Mouse (Mus musculus) E14TG2a.4 (cell line): ENCODE results near the gene Tbcb.

Source experiments
- CTCF ChIP-seq: conservative IDR thresholded peaks from 2 replicates; pipeline ENCODE4 v1.5.1; 2014; ENCODE audit warnings: low read length
- POU5F1 ChIP-seq: IDR thresholded peaks from 2 replicates; pipeline ENCODE4 v1.6.1; 2014; ENCODE audit warnings: low read length, borderline replicate concordance

DNA sequence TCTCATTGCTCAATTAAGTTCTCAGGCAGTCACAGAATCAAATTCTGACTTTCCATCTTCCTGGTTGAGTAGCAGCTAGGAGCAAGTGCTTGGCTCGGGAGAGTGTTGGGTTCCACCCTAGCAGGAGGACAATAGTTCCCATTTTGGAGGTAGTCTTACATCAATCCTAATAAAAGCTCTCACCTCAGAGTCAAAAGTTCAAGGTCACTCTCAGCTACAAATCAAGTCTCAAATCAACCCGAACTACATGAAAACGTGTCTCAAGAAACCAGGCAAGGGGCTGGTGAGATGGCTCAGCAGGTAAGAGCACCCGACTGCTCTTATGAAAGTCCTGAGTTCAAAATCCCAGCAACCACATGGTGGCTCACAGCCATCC lies 43.0 kb downstream of the Tbcb start:
- TF ChIP-seq CTCF (no peak), POU5F1 (no peak)
